Mouse (Mus musculus): ENCODE data around the gene Tmbim6. TPM values are rescaled to one million over a fixed set of nuclear protein-coding genes. Genes with fewer than 3 reads are reported as not detected.
"Not testable (repeated sequence)": the region's sequence is repeated elsewhere in the genome, so short reads cannot be mapped to it uniquely, and the experiment has no call there.

The Tmbim6 gene
- polyA plus RNA-seq, 1 experiment from 2014 or later, result 290 TPM

- H3K4me3 ChIP-seq (ENCODE audit: low read length); H3K4me2 ChIP-seq (ENCODE audit: low read depth, low read length); H3K9me3 ChIP-seq (replicated peaks; ENCODE audit: control insufficient read depth, low read length); H3K27ac ChIP-seq (ENCODE audit: low read length); H3K36me3 ChIP-seq (ENCODE audit: control insufficient read depth, insufficient read depth); ATAC-seq (replicated peaks; ENCODE audit: extremely low read depth, insufficient read depth, low FRiP score); H3K27me3 ChIP-seq (ENCODE audit: control insufficient read depth, insufficient read depth, low read length); H3K9ac ChIP-seq (ENCODE audit: low read length): not testable (repeated sequence)
- peaks cover 40% of the 10 kb centered on the region for H3K4me1 ChIP-seq (ENCODE audit: control insufficient read depth, insufficient read depth, low read length)
- 85% methylated on average over 10 of the region's 10 CpGs for WGBS
Observed at GRCm38 (mm10) chr15:99446136-99446535, 53.5 kb downstream of the Tmbim6 start.

- no peak overlapping the region for H3K4me3 ChIP-seq (ENCODE audit: low read length)
- peak overlapping the region; percentile 76 for H3K27ac ChIP-seq (ENCODE audit: low read length)
- WGBS, result 12% methylated on average over 9 of the region's 9 CpGs
- H3K27me3 ChIP-seq (ENCODE audit: control insufficient read depth, insufficient read depth, low read length), result no peaks in the 10 kb centered on the region
- H3K9ac ChIP-seq (ENCODE audit: low read length), result peak overlapping the region; percentile 21; the same call in 1 of the 2 replicates
- H3K36me3 ChIP-seq (ENCODE audit: control insufficient read depth, insufficient read depth), result peaks cover 3% of the 10 kb centered on the region; the same call in 1 of the 2 replicates
- H3K4me1 ChIP-seq (ENCODE audit: control insufficient read depth, insufficient read depth, low read length), result peaks cover 39% of the 10 kb centered on the region
- H3K9me3 ChIP-seq (replicated peaks; ENCODE audit: control insufficient read depth, low read length), result no peaks in the 10 kb centered on the region
- peak overlapping the region; percentile 31 for H3K4me2 ChIP-seq (ENCODE audit: low read depth, low read length)
- peak; percentile 87 for ATAC-seq (replicated peaks; ENCODE audit: extremely low read depth, insufficient read depth, low FRiP score)
Observed at GRCm38 (mm10) chr15:99449131-99449750, 56.6 kb downstream of the Tmbim6 start.

GRCm38 (mm10) chr15:99449751-99450280 lies 57.1 kb downstream of the Tmbim6 start:
- WGBS, result 22% methylated on average over 8 of the region's 8 CpGs
- H3K9ac ChIP-seq (ENCODE audit: low read length), result peak overlapping the region; percentile 8; the same call in 1 of the 2 replicates

GRCm38 (mm10) chr15:99453153-99453900 lies 60.6 kb downstream of the Tmbim6 start:
- WGBS, result 68% methylated on average over 11 of the region's 11 CpGs
- peaks cover 59% of the 10 kb centered on the region for H3K4me1 ChIP-seq (ENCODE audit: control insufficient read depth, insufficient read depth, low read length)
- no peak overlapping the region for H3K4me3 ChIP-seq (ENCODE audit: low read length)
- no peaks in the 10 kb centered on the region for H3K9me3 ChIP-seq (replicated peaks; ENCODE audit: control insufficient read depth, low read length)
- H3K4me2 ChIP-seq (ENCODE audit: low read depth, low read length), result no peak overlapping the region
- no peaks in the 10 kb centered on the region for H3K27me3 ChIP-seq (ENCODE audit: control insufficient read depth, insufficient read depth, low read length)
- H3K9ac ChIP-seq (ENCODE audit: low read length), result no peak overlapping the region
- no peak for ATAC-seq (replicated peaks; ENCODE audit: extremely low read depth, insufficient read depth, low FRiP score)
- H3K36me3 ChIP-seq (ENCODE audit: control insufficient read depth, insufficient read depth), result no peaks in the 10 kb centered on the region
- no peak overlapping the region for H3K27ac ChIP-seq (ENCODE audit: low read length)

More at GRCm38 (mm10) chr15:99449751-99450280, 57.1 kb downstream of the Tmbim6 start:
- peak overlapping the region; percentile 31 for H3K4me2 ChIP-seq (ENCODE audit: low read depth, low read length)
- H3K4me3 ChIP-seq (ENCODE audit: low read length), result no peak overlapping the region
- ATAC-seq (replicated peaks; ENCODE audit: extremely low read depth, insufficient read depth, low FRiP score), result peak; percentile 41; the same call in 1 of the 2 replicates
- H3K9me3 ChIP-seq (replicated peaks; ENCODE audit: control insufficient read depth, low read length), result no peaks in the 10 kb centered on the region
- no peaks in the 10 kb centered on the region for H3K27me3 ChIP-seq (ENCODE audit: control insufficient read depth, insufficient read depth, low read length)
- peaks cover 3% of the 10 kb centered on the region; the same call in 1 of the 2 replicates for H3K36me3 ChIP-seq (ENCODE audit: control insufficient read depth, insufficient read depth)
- peak overlapping the region; percentile 76 for H3K27ac ChIP-seq (ENCODE audit: low read length)
- H3K4me1 ChIP-seq (ENCODE audit: control insufficient read depth, insufficient read depth, low read length), result peaks cover 40% of the 10 kb centered on the region

- H3K4me2 ChIP-seq (ENCODE audit: low read depth, low read length), result no peak overlapping the region
- no peak for ATAC-seq (replicated peaks; ENCODE audit: extremely low read depth, insufficient read depth, low FRiP score)
- H3K9ac ChIP-seq (ENCODE audit: low read length), result peak overlapping the region; percentile 23; the same call in 1 of the 2 replicates
- no peak overlapping the region; the same call in 1 of the 2 replicates for H3K27ac ChIP-seq (ENCODE audit: low read length)
- WGBS, result 76% methylated on average over 7 of the region's 7 CpGs
- no peaks in the 10 kb centered on the region for H3K36me3 ChIP-seq (ENCODE audit: control insufficient read depth, insufficient read depth)
- no peaks in the 10 kb centered on the region for H3K9me3 ChIP-seq (replicated peaks; ENCODE audit: control insufficient read depth, low read length)
- peaks cover 49% of the 10 kb centered on the region for H3K4me1 ChIP-seq (ENCODE audit: control insufficient read depth, insufficient read depth, low read length)
- no peaks in the 10 kb centered on the region for H3K27me3 ChIP-seq (ENCODE audit: control insufficient read depth, insufficient read depth, low read length)
- H3K4me3 ChIP-seq (ENCODE audit: low read length), result no peak overlapping the region
Observed at GRCm38 (mm10) chr15:99454585-99455279, 62.0 kb downstream of the Tmbim6 start.

GRCm38 (mm10) chr15:99455415-99455814 lies 62.7 kb downstream of the Tmbim6 start:
- Histone ChIP-seq H3K36me3 (ENCODE audit: control insufficient read depth, insufficient read depth) (no peaks in the 10 kb centered on the region), H3K4me2 (ENCODE audit: low read depth, low read length) (no peak overlapping the region), H3K4me3 (ENCODE audit: low read length) (no peak overlapping the region), H3K9ac (ENCODE audit: low read length) (peak overlapping the region; percentile 23), H3K27ac (ENCODE audit: low read length) (no peak overlapping the region), H3K4me1 (ENCODE audit: control insufficient read depth, insufficient read depth, low read length) (peaks cover 42% of the 10 kb centered on the region), H3K9me3 (replicated peaks; ENCODE audit: control insufficient read depth, low read length) (no peaks in the 10 kb centered on the region), H3K27me3 (ENCODE audit: control insufficient read depth, insufficient read depth, low read length) (no peaks in the 10 kb centered on the region)
- ATAC-seq (replicated peaks; ENCODE audit: extremely low read depth, insufficient read depth, low FRiP score), result no peak
- 82% methylated on average over 3 of the region's 3 CpGs for WGBS

- Histone ChIP-seq H3K27me3 (ENCODE audit: control insufficient read depth, insufficient read depth, low read length) (no peaks in the 10 kb centered on the region), H3K4me1 (ENCODE audit: control insufficient read depth, insufficient read depth, low read length) (peaks cover 35% of the 10 kb centered on the region), H3K4me3 (ENCODE audit: low read length) (peak overlapping the region; percentile 90), H3K36me3 (ENCODE audit: control insufficient read depth, insufficient read depth) (no peaks in the 10 kb centered on the region), H3K27ac (ENCODE audit: low read length) (peak overlapping the region; percentile 94), H3K9me3 (replicated peaks; ENCODE audit: control insufficient read depth, low read length) (no peaks in the 10 kb centered on the region), H3K4me2 (ENCODE audit: low read depth, low read length) (peak overlapping the region; percentile 80), H3K9ac (ENCODE audit: low read length) (peak overlapping the region; percentile 82)
- 15% methylated on average over 7 of the region's 7 CpGs for WGBS
- no peak for ATAC-seq (replicated peaks; ENCODE audit: extremely low read depth, insufficient read depth, low FRiP score)
Observed at GRCm38 (mm10) chr15:99456338-99456962, 63.8 kb downstream of the Tmbim6 start.

GRCm38 (mm10) chr15:99456963-99457605 lies 64.4 kb downstream of the Tmbim6 start:
- H3K9ac ChIP-seq (ENCODE audit: low read length), result peak overlapping the region; percentile 82
- peaks cover 33% of the 10 kb centered on the region for H3K4me1 ChIP-seq (ENCODE audit: control insufficient read depth, insufficient read depth, low read length)
- H3K9me3 ChIP-seq (replicated peaks; ENCODE audit: control insufficient read depth, low read length), result no peaks in the 10 kb centered on the region
- H3K27me3 ChIP-seq (ENCODE audit: control insufficient read depth, insufficient read depth, low read length), result no peaks in the 10 kb centered on the region
- WGBS, result under 1% methylated on average over 43 of the region's 43 CpGs
- H3K27ac ChIP-seq (ENCODE audit: low read length), result peak overlapping the region; percentile 94
- peak overlapping the region; percentile 80 for H3K4me2 ChIP-seq (ENCODE audit: low read depth, low read length)
- H3K4me3 ChIP-seq (ENCODE audit: low read length), result peak overlapping the region; percentile 90
- peak; percentile 78 for ATAC-seq (replicated peaks; ENCODE audit: extremely low read depth, insufficient read depth, low FRiP score)
- H3K36me3 ChIP-seq (ENCODE audit: control insufficient read depth, insufficient read depth), result no peaks in the 10 kb centered on the region
